Mouse (Mus musculus) spleen, postnatal 4 days (tissue): ENCODE results near the gene Ramac.

ENCODE experiments used
- DNase-seq, 2 experiments: peaks; one replicate each; pipeline ENCODE4 v3.0.0; 2022; ENCODE audit warnings: low spot score in 2 of 2

The Ramac gene

GRCm38 (mm10) chr7:81777667-81778218 is 15.0 kb downstream of the Ramac start:
- no peak for DNase-seq

GRCm38 (mm10) chr7:81788536-81788935 is 25.8 kb downstream of the Ramac start:
- DNase-seq = no peak

GRCm38 (mm10) chr7:81789095-81789757 is 26.5 kb downstream of the Ramac start, which contains the start of gene 3110040N11Rik:
Gene 3110040N11Rik (minus strand): TSS chr7:81789478.
- peak; percentile 78 to 91 for DNase-seq

- no peak for DNase-seq
These were observed 43.3 kb downstream of the Ramac start for GRCm38 (mm10) chr7:81806067-81806466.
